In genomic region chr4:148955131-148955813, GRCm38 (mm10) we compare ENCODE assay signal across 10 mouse cellular contexts.
DNase-seq lines count a peak whose midpoint lies in the region; ATAC-seq and TF ChIP-seq lines count a peak whose summit lies in the region.
"Had no signal": no experiment of that assay in that cellular context is flagged by ENCODE, and none has a peak within 500 bp of the region (broad histone marks: within the 10 kb centered on the region; RNA-seq: fewer than 3 reads in every experiment).

No protein-coding gene starts in this region.

- no peak for TF ChIP-seq CTCF in lung, postnatal 0 days (IDR thresholded peaks at IDR 0.05)
- no peak for TF ChIP-seq CTCF in liver, postnatal 0 days (IDR thresholded peaks at IDR 0.05; ENCODE audit: low read depth)

- H3K4me1 ChIP-seq in heart, embryonic 15.5 days (replicated peaks): peaks cover 66% of the 10 kb centered on the region
- H3K4me1 ChIP-seq in lung, postnatal 0 days (ENCODE audit: insufficient read depth, low read depth, low read length): peaks cover 25% of the 10 kb centered on the region
- H3K4me1 ChIP-seq in liver, postnatal 0 days (ENCODE audit: insufficient read depth): peaks cover 8% of the 10 kb centered on the region; the same call in 1 of the 2 replicates
- H3K4me1 ChIP-seq in forebrain, embryonic 16.5 days (replicated peaks; ENCODE audit: control insufficient read depth, insufficient read depth, low read length): peaks cover 32% of the 10 kb centered on the region

- H3K4me3 ChIP-seq in heart, embryonic 15.5 days: no peak overlapping the region
- H3K4me3 ChIP-seq in lung, postnatal 0 days (ENCODE audit: low read depth, low read length): no peak overlapping the region
- H3K4me3 ChIP-seq in liver, postnatal 0 days (ENCODE audit: low read depth, low read length): no peak overlapping the region
- no peak overlapping the region for H3K4me3 ChIP-seq in forebrain, embryonic 16.5 days (replicated peaks; ENCODE audit: low read length)
- H3K4me3 ChIP-seq: embryonic facial prominence, embryonic 13.5 days; liver, embryonic 15.5 days had no signal

- peak; percentile 93 for TF ChIP-seq EP300 in lung, postnatal 0 days (IDR thresholded peaks at IDR 0.05)
- TF ChIP-seq EP300 in liver, postnatal 0 days (IDR thresholded peaks at IDR 0.05; ENCODE audit: low read depth): no peak

- H3K9me3 ChIP-seq in heart, embryonic 15.5 days (replicated peaks): no peaks in the 10 kb centered on the region
- H3K9me3 ChIP-seq in lung, postnatal 0 days (ENCODE audit: low read length): no peaks in the 10 kb centered on the region
- H3K9me3 ChIP-seq in liver, postnatal 0 days (ENCODE audit: low read length): no peaks in the 10 kb centered on the region
- no peaks in the 10 kb centered on the region for H3K9me3 ChIP-seq in forebrain, embryonic 16.5 days (ENCODE audit: control insufficient read depth, low read length)
- H3K9me3 ChIP-seq: embryonic facial prominence, embryonic 13.5 days; liver, embryonic 15.5 days had no signal

- 0 out of 2 replicates have a peak overlapping the region, but pooled peaks have one; percentile 1 for H3K9ac ChIP-seq in heart, embryonic 15.5 days
- H3K9ac ChIP-seq in lung, postnatal 0 days (replicated peaks; ENCODE audit: low read depth): no peak overlapping the region
- H3K9ac ChIP-seq in liver, postnatal 0 days (replicated peaks): no peak overlapping the region
- no peak overlapping the region for H3K9ac ChIP-seq in forebrain, embryonic 16.5 days (replicated peaks; ENCODE audit: low read depth, low read length)
- H3K9ac ChIP-seq: embryonic facial prominence, embryonic 13.5 days; liver, embryonic 15.5 days had no signal

- 60% methylated on average over 14 of the region's 14 CpGs for WGBS in heart, embryonic 15.5 days
- WGBS in lung, postnatal 0 days: 53% methylated on average over 14 of the region's 14 CpGs
- WGBS in liver, postnatal 0 days (ENCODE audit: insufficient replicate concordance): 75% methylated on average over 14 of the region's 14 CpGs
- WGBS in forebrain, embryonic 16.5 days: 72% methylated on average over 14 of the region's 14 CpGs

- DNase-seq in adrenal gland, adult 2 months: peak; percentile 89
- DNase-seq in cerebellum, adult 9-10 months: peak; percentile 46
- peak; percentile 79 for DNase-seq in lung, postnatal 0 days (ENCODE audit: low spot score)
- no peak for DNase-seq in embryo, embryonic 11 days
- DNase-seq in liver, postnatal 0 days: no peak
- no peak for DNase-seq in liver

- no peak overlapping the region for H3K4me2 ChIP-seq in heart, embryonic 15.5 days
- no peak overlapping the region; the same call in 1 of the 2 replicates for H3K4me2 ChIP-seq in lung, postnatal 0 days (replicated peaks; ENCODE audit: low read depth, low read length)
- no peak overlapping the region for H3K4me2 ChIP-seq in liver, postnatal 0 days (ENCODE audit: low read depth, low read length)
- no peak overlapping the region for H3K4me2 ChIP-seq in forebrain, embryonic 16.5 days (ENCODE audit: low read length)
- H3K4me2 ChIP-seq: embryonic facial prominence, embryonic 13.5 days; liver, embryonic 15.5 days had no signal

- peak; percentile 55; the same call in 1 of the 2 replicates for ATAC-seq in heart, embryonic 15.5 days (replicated peaks; ENCODE audit: insufficient number of reproducible peaks, insufficient read depth, low FRiP score, low read depth)
- peak; percentile 77 for ATAC-seq in lung, postnatal 0 days
- no peak; the same call in 1 of the 2 replicates for ATAC-seq in liver, postnatal 0 days
- no peak for ATAC-seq in forebrain, embryonic 16.5 days

- peaks cover 9% of the 10 kb centered on the region; the same call in 1 of the 2 replicates for H3K36me3 ChIP-seq in heart, embryonic 15.5 days
- H3K36me3 ChIP-seq in lung, postnatal 0 days (ENCODE audit: insufficient read depth, low read length): peaks cover 9% of the 10 kb centered on the region; the same call in 1 of the 2 replicates
- H3K36me3 ChIP-seq in liver, postnatal 0 days (replicated peaks; ENCODE audit: insufficient read depth, low read length): peaks cover 5% of the 10 kb centered on the region; the same call in 1 of the 2 replicates
- no peaks in the 10 kb centered on the region for H3K36me3 ChIP-seq in forebrain, embryonic 16.5 days (ENCODE audit: control insufficient read depth, insufficient read depth)
- H3K36me3 ChIP-seq: liver, embryonic 15.5 days had no signal

- H3K27ac ChIP-seq in heart, embryonic 15.5 days: peak overlapping the region; percentile 79
- peak overlapping the region; percentile 32; the same call in 1 of the 2 replicates for H3K27ac ChIP-seq in lung, postnatal 0 days (ENCODE audit: low read length)
- H3K27ac ChIP-seq in liver, postnatal 0 days (ENCODE audit: low read depth): no peak overlapping the region
- no peak overlapping the region for H3K27ac ChIP-seq in forebrain, embryonic 16.5 days (ENCODE audit: low read length)
- H3K27ac ChIP-seq: embryonic facial prominence, embryonic 13.5 days; liver, embryonic 15.5 days had no signal

- H3K27me3 ChIP-seq in heart, embryonic 15.5 days: peaks cover 24% of the 10 kb centered on the region
- peaks cover 20% of the 10 kb centered on the region; the same call in 1 of the 2 replicates for H3K27me3 ChIP-seq in lung, postnatal 0 days (replicated peaks; ENCODE audit: insufficient read depth, low read length)
- peaks cover 19% of the 10 kb centered on the region for H3K27me3 ChIP-seq in liver, postnatal 0 days (ENCODE audit: insufficient read depth, low read length)
- peaks cover 22% of the 10 kb centered on the region for H3K27me3 ChIP-seq in forebrain, embryonic 16.5 days (replicated peaks; ENCODE audit: control insufficient read depth, insufficient read depth, low read length)

Comparison
In these comparisons a context has a peak if more than half of its experiments do, and no peak if none do; other contexts are left out.
1. DNase-seq: peak in adrenal gland, adult 2 months (single experiment), cerebellum, adult 9-10 months (single experiment) and lung, postnatal 0 days (single experiment); none in embryo, embryonic 11 days (single experiment), liver, postnatal 0 days (single experiment) and liver (single experiment).
2. ATAC-seq: peak in heart, embryonic 15.5 days (single experiment) and lung, postnatal 0 days (single experiment); none in liver, postnatal 0 days (single experiment) and forebrain, embryonic 16.5 days (single experiment).
3. H3K27ac ChIP-seq: peak in heart, embryonic 15.5 days (single experiment) and lung, postnatal 0 days (single experiment); none in liver, postnatal 0 days (single experiment) and forebrain, embryonic 16.5 days (single experiment).